ENCODE assay signal across 8 mouse cellular contexts in genomic region chr11:101467477-101468262, GRCm38 (mm10). TPM values are rescaled to one million over a fixed set of nuclear protein-coding genes. Genes with fewer than 3 reads are reported as not detected.
DNase-seq lines count a peak whose midpoint lies in the region; ATAC-seq lines count a peak whose summit lies in the region.

No protein-coding gene starts in this region.

- peak; percentile 92 for DNase-seq in Muller cell, postnatal 12 days (ENCODE audit: inconsistent ontology term)
- DNase-seq in cerebellum, adult 9-11 months, result peak; percentile 71
- DNase-seq in frontal cortex, postnatal 14 days (ENCODE audit: low spot score in 2 of 2), result peak; percentile 53 to 56
- DNase-seq in layer of hippocampus, postnatal 10 days (ENCODE audit: low spot score in 2 of 2), result peak; percentile 69 to 78
- DNase-seq in ovary, adult 18-20 months (ENCODE audit: low spot score), result peak; percentile 67
- DNase-seq in thymus, postnatal 0 days (ENCODE audit: low spot score), result peak; percentile 90

- WGBS in hindbrain, embryonic 12.5 days, result 1% methylated on average over 54 of the region's 54 CpGs
- WGBS in lung, embryonic 16.5 days, result under 1% methylated on average over 38 of the region's 54 CpGs

- peak; percentile 69 for ATAC-seq in hindbrain, embryonic 12.5 days (ENCODE audit: low FRiP score)
- ATAC-seq in lung, embryonic 16.5 days (ENCODE audit: low read depth), result peak; percentile 80

- peak overlapping the region; percentile 78 for H3K4me3 ChIP-seq in hindbrain, embryonic 12.5 days
- peak overlapping the region; percentile 81 for H3K4me3 ChIP-seq in lung, embryonic 16.5 days (ENCODE audit: low read length)

- H3K27me3 ChIP-seq in hindbrain, embryonic 12.5 days, result no peaks in the 10 kb centered on the region
- no peaks in the 10 kb centered on the region; the same call in 1 of the 2 replicates for H3K27me3 ChIP-seq in lung, embryonic 16.5 days (ENCODE audit: control insufficient read depth, insufficient read depth, low read depth, low read length)

- H3K9ac ChIP-seq in hindbrain, embryonic 12.5 days, result peak overlapping the region; percentile 94
- peak overlapping the region; percentile 75 for H3K9ac ChIP-seq in lung, embryonic 16.5 days (ENCODE audit: low read length)

- peak overlapping the region; percentile 93 for H3K27ac ChIP-seq in hindbrain, embryonic 12.5 days
- H3K27ac ChIP-seq in lung, embryonic 16.5 days (ENCODE audit: low read length), result no peak overlapping the region; the same call in none of the 2 replicates

- H3K36me3 ChIP-seq in hindbrain, embryonic 12.5 days, result peaks cover 12% of the 10 kb centered on the region; the same call in 1 of the 2 replicates
- H3K36me3 ChIP-seq in lung, embryonic 16.5 days (ENCODE audit: control insufficient read depth, insufficient read depth, low read length), result no peaks in the 10 kb centered on the region

- no peaks in the 10 kb centered on the region for H3K9me3 ChIP-seq in hindbrain, embryonic 12.5 days (replicated peaks)
- no peaks in the 10 kb centered on the region for H3K9me3 ChIP-seq in lung, embryonic 16.5 days (ENCODE audit: control insufficient read depth, low read length)

- peaks cover 71% of the 10 kb centered on the region for H3K4me1 ChIP-seq in hindbrain, embryonic 12.5 days
- H3K4me1 ChIP-seq in lung, embryonic 16.5 days (replicated peaks; ENCODE audit: control insufficient read depth, insufficient read depth, low read length), result peaks cover 29% of the 10 kb centered on the region

- peak overlapping the region; percentile 74 for H3K4me2 ChIP-seq in hindbrain, embryonic 12.5 days (replicated peaks)
- peak overlapping the region; percentile 98 for H3K4me2 ChIP-seq in lung, embryonic 16.5 days (ENCODE audit: low read depth, low read length)

RNA-seq across cellular contexts. Expression of gene Vat1, which starts 1.6 kb away (rescaled TPM):
- polyA plus RNA-seq in hindbrain, embryonic 12.5 days (2016; fragmentation: Nextera tagmentation; extraction: Ambion mirVana), result 94.8 and 95.7 TPM in 2 replicates
- total RNA-seq in layer of hippocampus, postnatal 10 days (2021), result 10 to 100 TPM; 67.0 to 77.7 TPM
- 50.2 and 52.0 TPM in 2 replicates for polyA plus RNA-seq in lung, embryonic 16.5 days (2015; fragmentation: Nextera tagmentation; extraction: Ambion mirVana)
- 24.7 and 25.3 TPM in 2 replicates for polyA plus RNA-seq in thymus, postnatal 0 days (2015; fragmentation: Nextera tagmentation; extraction: Ambion mirVana)

RNA-seq across cellular contexts. Expression of gene Rnd2, which starts 2.9 kb away (rescaled TPM):
- polyA plus RNA-seq in hindbrain, embryonic 12.5 days (2016; fragmentation: Nextera tagmentation; extraction: Ambion mirVana), result 112 and 121 TPM in 2 replicates
- 100 to 1,000 TPM; 166 to 176 TPM for total RNA-seq in layer of hippocampus, postnatal 10 days (2021)
- 6.7 and 7.6 TPM in 2 replicates for polyA plus RNA-seq in lung, embryonic 16.5 days (2015; fragmentation: Nextera tagmentation; extraction: Ambion mirVana)
- polyA plus RNA-seq in thymus, postnatal 0 days (2015; fragmentation: Nextera tagmentation; extraction: Ambion mirVana), result 3.7 and 4.6 TPM in 2 replicates

RNA-seq across cellular contexts. Expression of gene Ifi35, which starts 19.5 kb away (rescaled TPM):
- 4.2 and 5.7 TPM in 2 replicates for polyA plus RNA-seq in hindbrain, embryonic 12.5 days (2016; fragmentation: Nextera tagmentation; extraction: Ambion mirVana)
- 1 to 10 TPM; 2.2 to 2.5 TPM for total RNA-seq in layer of hippocampus, postnatal 10 days (2021)
- 27.3 and 29.1 TPM in 2 replicates for polyA plus RNA-seq in lung, embryonic 16.5 days (2015; fragmentation: Nextera tagmentation; extraction: Ambion mirVana)
- 86.4 and 87.4 TPM in 2 replicates for polyA plus RNA-seq in thymus, postnatal 0 days (2015; fragmentation: Nextera tagmentation; extraction: Ambion mirVana)

RNA-seq across cellular contexts. Expression of gene Rpl27, which starts 25.6 kb away (rescaled TPM):
- 320 and 344 TPM in 2 replicates for polyA plus RNA-seq in hindbrain, embryonic 12.5 days (2016; fragmentation: Nextera tagmentation; extraction: Ambion mirVana)
- 10 to 100 TPM; 66.9 to 67.8 TPM for total RNA-seq in layer of hippocampus, postnatal 10 days (2021)
- 273 and 291 TPM in 2 replicates for polyA plus RNA-seq in lung, embryonic 16.5 days (2015; fragmentation: Nextera tagmentation; extraction: Ambion mirVana)
- polyA plus RNA-seq in thymus, postnatal 0 days (2015; fragmentation: Nextera tagmentation; extraction: Ambion mirVana), result 550 and 596 TPM in 2 replicates

RNA-seq across cellular contexts. Expression of gene Ptges3l, which starts 42.5 kb away (rescaled TPM):
- polyA plus RNA-seq in hindbrain, embryonic 12.5 days (2016; fragmentation: Nextera tagmentation; extraction: Ambion mirVana), result 3.0 and 5.9 TPM in 2 replicates
- total RNA-seq in layer of hippocampus, postnatal 10 days (2021), result 1 to 10 TPM; 1.3 to 1.9 TPM
- polyA plus RNA-seq in lung, embryonic 16.5 days (2015; fragmentation: Nextera tagmentation; extraction: Ambion mirVana), result 12.5 and 13.9 TPM in 2 replicates
- 1.8 TPM in 2 replicates for polyA plus RNA-seq in thymus, postnatal 0 days (2015; fragmentation: Nextera tagmentation; extraction: Ambion mirVana)

Comparison
In these comparisons a context has a peak if more than half of its experiments do, and no peak if none do; other contexts are left out.
1. RNA of gene Rnd2, which starts 2.9 kb away (polyA plus RNA-seq): 112 to 121 TPM in hindbrain, embryonic 12.5 days; 6.7 to 7.6 TPM in lung, embryonic 16.5 days and 3.7 to 4.6 TPM in thymus, postnatal 0 days; every median in the first group is over 10 times any median in the second.
2. Peak in every context shown above with its lines, with median percentiles within 50 percentile points of each other: DNase-seq.